Mouse (Mus musculus) cerebellum, adult 2 months (tissue): ENCODE data around the gene Mprip.
"Not testable (repeated sequence)": the region's sequence is repeated elsewhere in the genome, so short reads cannot be mapped to it uniquely, and the experiment has no call there.

ENCODE experiments used
- CTCF ChIP-seq: fragments of 200-500 bp; IDR thresholded peaks from 2 replicates; pipeline ENCODE4 v1.5.1; 2011; ENCODE audit warnings: low read depth, mild to moderate bottlenecking, control low read depth, low read length, moderate library complexity, borderline replicate concordance; ENCODE audit not compliant: insufficient read depth
- POLR2A ChIP-seq: fragments of 200-500 bp; IDR thresholded peaks from 2 replicates; pipeline ENCODE4 v1.6.1; 2011; ENCODE audit warnings: low read length, control low read depth, borderline replicate concordance; ENCODE audit not compliant: insufficient read depth

- TF ChIP-seq CTCF, POLR2A: not testable (repeated sequence)
Observed at GRCm38 (mm10) chr11:59674746-59675145, 13.6 kb downstream of the Mprip start.
